Mouse (Mus musculus): Measurements from ENCODE around the gene Cx3cr1.
"Not testable (repeated sequence)": the region's sequence is repeated elsewhere in the genome, so short reads cannot be mapped to it uniquely, and the experiment has no call there.

Gene Cx3cr1

DNA sequence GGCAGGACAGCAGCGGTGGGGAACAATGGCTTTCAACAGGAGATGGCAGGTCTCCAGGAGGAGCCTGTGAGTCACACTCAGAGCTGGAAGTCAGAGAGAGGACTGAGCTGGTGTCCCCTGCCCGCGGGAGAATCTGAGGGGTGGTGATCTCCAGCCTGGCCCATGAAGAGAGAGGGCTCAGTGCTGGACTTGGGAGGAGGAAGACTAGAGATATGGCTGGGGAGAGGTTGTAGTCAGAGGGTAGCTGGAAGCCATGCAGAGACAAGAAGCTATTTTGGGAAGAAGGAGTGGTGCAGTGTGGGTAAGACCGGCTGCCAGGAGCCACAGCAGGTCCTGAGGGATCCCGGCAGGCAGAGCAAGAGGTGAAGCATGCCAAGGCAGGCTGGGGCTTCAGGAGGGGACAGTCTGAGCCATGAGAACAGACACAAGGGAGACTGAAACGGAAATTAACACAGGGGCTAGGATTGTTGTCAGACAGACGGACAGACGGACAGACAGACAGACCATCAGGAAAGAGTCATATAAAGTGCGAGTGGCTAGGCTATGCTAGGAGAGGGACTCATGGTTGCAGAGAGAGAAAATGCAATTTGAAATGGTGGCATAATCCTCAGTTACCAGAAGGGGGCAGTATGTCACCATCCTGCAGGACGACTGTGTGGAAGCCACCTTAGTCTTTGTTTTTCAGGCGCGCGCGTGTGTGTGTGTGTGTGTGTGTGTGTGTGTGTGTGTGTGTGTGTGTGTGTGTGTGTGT is 42.1 kb downstream of the Cx3cr1 start:
- no peak for DNase-seq (ENCODE audit: low spot score)

DNA sequence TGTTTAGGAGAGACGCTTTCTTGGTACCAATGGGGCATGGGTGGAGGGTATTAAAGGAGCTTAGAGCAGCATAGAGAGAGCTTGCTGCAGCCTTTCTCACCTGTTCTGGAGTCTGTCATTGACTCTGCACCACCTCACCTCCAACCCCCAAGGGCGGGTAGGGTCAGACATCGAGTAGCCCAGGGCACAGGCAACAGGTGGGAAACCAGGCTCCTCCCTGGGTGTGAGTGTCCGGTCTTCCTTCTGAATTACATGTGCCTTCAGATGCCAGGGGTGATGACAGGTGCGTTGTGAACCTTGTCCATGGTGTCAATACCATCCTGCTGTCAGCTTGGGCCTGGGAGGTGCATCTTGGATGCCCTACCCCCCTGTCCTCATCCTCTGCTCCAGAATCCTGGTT is 45.1 kb downstream of the Cx3cr1 start:
- no peak for DNase-seq (ENCODE audit: low spot score)

DNA sequence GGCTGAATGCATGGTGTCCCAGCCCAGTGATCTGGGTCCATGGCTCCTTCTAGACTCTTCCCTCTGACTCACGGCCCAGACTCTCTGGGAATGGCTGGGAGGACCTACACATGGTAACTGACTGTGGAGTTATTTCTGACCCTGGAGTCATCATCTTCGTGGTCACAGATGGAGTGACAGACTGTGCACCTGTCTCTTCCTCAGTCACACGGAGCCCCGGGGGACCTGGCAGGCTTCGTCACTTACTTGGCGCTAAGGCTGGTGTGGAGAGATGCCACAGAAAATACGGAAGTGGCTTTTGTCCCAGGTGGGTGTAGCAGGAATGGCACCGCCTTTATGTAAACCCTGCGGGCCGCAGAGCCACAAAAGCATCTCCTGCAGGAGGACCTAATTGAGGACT is 45.5 kb downstream of the Cx3cr1 start:
- DNase-seq (ENCODE audit: low spot score), result no peak

DNA sequence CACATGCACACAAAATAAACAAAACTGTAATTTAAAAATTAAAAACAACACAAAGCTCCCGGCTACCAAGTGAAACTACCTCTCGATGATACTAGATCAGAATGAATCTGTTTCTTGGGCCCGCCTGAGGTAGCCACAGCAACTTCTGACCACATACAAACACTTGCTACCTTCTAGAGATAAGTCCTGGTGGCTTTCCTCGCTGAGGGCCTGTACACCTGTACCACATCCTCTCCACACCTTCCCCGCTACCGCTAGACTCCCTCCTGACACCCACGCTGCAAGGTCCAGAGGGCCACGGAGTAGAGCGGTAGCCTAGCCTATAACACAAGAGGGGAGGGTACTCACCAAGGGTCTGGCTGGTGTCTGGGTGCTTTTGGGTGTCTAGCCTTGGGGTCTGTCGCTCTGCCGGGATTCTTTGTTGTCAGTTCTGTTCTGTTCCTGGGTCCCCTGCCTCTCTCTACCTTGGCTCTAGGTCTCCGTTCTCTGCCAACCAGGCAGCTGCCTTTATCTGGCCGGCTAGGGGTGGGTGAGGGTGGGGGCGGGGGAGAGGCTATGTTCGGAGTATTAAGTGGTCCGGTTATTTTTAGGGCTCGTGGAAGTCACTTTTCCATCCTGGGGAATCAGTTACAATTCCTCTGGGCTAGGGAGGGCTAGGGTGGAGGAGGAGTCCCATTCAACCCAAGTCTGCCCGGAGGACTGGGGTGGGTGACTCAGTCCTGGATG is 46.4 kb downstream of the Cx3cr1 start, which contains the start of gene Xirp1:
Gene Xirp1, minus strand, starts transcription at position 513 of the 726 bp plus-strand sequence.
- no peak for DNase-seq (ENCODE audit: low spot score)

DNA sequence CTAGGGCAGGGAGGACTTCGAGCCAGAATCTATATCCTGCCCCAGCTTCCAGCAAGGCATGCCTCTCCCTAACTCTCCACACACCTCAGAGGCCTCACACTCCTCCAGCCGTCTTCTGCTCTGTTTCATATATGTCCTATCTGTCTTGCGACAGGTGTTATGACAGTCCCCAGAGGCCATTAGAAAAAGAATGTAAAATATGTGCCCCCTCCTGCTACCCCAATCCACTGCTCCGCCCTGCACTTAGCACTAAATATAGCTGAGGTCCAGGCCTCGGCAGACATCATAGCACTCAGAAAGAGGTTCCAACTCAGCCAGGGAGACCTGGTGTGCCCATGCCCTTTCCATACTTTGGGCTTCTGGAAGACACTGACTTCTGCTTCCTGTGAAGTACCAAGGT is 48.5 kb downstream of the Cx3cr1 start:
- no peak for DNase-seq (ENCODE audit: low spot score)

DNA sequence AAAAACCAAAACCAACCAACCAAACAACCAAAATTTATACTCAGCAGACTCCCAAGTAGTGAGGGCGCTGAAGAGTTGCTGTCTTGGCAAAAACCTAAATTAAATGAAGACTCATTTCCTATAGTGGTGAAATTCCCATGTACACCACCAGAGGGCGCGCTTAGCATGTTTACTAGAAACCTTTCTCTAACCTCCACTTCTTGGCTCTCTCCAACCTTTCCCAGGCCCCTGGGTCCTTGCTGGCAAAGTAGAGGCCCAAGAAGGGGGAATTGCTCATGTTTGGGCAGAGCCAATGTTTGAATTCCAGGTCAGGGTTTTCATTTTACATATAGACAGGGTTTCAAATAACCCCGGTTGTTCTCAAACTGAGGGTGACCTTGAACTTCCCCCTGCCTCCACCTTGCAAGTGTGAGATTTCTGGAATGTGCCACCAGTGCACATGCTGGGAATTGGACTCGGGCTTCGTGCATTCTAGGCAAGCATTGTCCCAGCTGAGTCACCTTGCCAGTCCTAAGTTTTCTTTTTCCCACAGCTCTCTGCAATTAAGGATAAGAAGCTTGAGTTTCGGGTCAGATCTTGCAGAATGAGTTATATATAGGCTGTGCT is 49.3 kb downstream of the Cx3cr1 start:
- peak; percentile 62 for DNase-seq (ENCODE audit: low spot score)

DNA sequence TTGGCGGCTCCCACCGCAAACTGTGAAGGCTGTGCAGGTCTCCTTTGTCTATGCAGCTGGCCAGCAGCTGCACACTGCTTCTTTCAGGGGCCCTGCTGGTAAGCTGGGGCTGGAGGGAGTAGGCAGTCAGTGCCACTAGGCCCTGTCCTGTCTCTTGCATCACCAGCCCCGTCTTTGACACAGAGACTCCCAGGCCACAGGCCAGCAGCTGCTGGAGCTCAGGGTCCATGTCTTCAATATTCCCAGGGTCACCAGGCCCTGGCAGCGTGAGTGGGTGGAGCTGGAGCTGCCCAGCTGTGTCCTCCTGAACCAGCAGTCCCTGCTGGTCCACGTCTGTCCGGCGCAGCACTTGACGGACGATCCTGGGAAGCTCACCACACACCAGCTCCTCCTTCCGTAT is 52.7 kb downstream of the Cx3cr1 start:
- no peak for DNase-seq (ENCODE audit: low spot score)

DNA sequence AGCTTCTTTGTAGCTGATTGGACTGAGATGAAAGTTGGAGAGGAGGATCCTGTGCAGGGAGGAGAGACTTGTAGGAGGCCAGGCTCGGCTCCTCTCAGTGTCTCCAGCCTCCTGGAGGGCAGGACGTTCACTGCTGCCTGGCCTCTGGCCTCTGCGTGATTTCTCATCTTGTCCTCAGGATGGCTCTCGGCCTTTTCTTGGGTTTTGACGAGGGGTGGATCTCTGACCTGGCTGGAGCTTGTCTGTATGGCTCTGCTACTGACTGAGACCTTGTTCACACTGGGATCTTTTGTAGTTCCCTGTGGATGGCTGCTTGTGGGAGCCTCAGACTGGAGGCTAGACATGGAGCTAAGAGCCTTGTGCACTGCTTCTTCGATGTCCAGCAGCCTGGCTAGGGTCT is 54.9 kb downstream of the Cx3cr1 start:
- DNase-seq (ENCODE audit: low spot score), result no peak

DNA sequence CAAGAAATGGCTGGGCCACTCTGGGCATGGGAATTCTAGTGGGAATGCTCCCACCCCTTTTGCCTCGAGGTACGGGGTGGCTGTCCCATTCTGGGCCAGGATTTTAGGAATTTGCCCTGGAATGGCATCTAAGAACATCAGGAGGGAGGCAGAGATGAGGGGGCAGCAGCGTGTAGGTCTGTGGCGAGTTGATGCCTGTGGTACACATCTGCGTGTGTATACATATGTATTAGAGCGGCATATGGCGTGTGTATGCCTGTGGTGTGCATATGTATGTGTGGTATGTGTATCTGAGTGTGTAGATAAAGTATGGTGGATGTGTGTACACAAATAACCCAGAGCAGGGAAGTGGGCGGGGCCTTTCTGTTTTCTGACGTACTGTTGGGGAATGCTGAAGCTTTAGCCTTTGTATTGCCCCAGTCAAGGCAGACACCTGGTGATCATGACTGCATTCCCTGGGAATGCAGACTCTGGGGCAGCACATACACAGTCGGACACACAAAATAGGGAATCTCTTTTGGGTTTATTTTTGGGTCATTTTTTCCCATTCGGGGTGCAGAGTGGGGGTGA is 56.3 kb downstream of the Cx3cr1 start:
- DNase-seq (ENCODE audit: low spot score), result no peak

DNA sequence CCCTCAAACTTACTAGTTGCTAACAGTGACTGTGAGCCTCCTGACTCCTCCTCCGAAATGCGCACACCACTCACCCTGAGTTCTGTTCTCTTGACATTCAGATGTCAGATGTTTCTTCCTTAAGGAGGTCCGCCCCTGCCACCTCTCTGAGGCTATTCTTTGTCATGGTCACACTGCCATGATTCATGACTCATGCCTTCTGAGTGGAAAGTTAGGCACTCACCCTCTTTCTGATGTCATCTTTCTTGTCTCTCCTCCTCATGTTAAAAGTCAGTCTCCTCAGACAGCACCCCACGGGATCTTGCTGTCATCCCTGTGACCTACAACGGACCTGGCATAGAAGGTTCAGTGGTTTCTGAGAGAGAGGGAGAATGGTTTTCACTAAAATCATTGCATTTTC is 56.9 kb downstream of the Cx3cr1 start:
- DNase-seq (ENCODE audit: low spot score), result no peak

DNA sequence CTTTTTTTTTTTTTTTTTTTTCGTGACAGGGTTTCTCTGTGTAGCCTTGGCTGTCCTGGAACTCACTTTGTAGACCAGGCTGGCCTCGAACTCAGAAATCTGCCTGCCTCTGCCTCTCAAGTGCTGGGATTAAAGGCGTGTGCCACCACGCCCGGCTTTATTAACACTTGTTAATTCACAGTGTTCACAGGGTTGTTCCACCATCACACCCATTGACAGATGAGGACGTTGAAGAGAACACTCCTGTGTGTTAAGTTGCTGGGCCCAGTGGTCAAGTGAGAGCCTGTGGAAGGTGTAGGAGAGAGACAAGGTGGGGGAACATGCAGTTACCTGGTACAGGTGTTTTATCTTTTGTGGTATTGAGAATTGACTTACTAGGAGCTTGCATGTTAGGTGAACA is 57.5 kb downstream of the Cx3cr1 start:
- DNase-seq (ENCODE audit: low spot score), result not testable (repeated sequence)

DNA sequence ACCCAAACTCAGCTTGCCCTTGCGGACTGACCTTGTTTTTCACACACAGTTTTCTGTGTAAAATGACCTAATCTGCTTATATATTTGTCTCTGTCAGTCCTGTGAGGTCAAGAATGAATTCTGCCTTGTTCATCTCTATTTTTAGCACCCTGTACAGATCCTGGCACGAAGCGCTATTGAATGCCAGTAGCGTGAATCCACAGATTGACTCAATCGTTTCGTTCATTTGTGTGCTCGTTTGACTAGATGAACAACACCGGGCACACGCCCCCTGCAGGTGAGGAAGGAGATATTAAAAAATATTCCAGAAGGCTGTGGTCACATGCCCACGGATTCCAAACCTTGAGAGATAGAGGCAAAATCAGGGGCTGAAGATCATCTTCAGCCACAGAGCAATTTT is 58.1 kb downstream of the Cx3cr1 start:
- DNase-seq (ENCODE audit: low spot score), result peak; percentile 63

DNA sequence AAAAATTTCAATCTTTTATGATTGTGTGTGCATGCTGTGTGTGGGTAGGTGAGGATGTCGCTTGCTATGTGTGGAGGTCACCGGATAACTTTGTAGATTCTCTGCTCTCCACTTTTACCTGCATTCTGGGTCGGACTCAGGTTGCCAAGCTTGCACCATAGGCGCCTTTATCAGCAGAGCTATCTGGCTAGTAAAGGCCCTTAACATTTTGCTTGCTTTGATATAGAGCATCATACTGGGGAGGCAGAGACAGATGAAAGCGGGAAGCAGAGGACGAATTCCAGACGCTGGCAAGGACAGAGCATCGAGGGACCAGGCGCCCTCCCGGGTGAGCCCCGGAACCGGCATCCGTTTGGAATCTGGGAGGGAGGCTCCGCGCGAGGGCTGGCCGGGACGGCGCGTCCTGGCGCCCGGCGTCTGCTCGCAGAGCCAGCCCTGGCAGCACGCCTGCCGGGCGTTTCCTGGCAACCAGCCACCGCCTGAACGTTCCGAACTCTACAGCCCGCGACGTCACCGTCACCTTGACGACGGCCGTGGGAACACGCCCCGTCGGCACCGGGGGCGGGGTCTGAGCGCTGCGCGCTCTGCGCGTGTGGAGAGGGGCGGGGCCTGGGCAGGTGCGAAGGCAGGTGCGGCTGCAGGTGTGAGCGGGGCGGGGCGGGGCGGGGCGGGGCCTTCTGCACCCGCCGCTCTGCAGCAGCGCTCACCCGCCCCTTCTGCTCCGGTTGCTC is 58.7 kb downstream of the Cx3cr1 start:
- peak; percentile 99 for DNase-seq (ENCODE audit: low spot score)

DNA sequence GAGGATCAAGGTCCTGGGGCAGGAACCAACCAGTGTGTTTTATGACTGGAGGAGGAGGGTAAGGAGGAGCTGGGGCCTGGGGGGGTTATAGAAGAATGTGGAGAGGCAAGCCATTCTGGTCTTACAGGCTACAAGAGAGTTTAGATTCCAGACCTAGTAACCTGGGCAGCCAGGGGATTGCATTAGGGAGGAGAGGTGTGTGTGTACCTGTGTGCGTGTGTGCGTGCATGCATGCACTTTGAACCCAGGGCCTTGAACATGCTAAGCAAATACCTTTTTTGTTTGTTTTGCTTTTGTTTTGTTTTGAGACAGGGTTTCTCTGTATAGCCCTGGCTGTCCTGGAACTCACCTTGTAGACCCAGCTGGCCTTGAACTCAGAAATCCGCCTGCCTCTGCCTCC is 59.8 kb downstream of the Cx3cr1 start:
- no peak for DNase-seq (ENCODE audit: low spot score)

DNA sequence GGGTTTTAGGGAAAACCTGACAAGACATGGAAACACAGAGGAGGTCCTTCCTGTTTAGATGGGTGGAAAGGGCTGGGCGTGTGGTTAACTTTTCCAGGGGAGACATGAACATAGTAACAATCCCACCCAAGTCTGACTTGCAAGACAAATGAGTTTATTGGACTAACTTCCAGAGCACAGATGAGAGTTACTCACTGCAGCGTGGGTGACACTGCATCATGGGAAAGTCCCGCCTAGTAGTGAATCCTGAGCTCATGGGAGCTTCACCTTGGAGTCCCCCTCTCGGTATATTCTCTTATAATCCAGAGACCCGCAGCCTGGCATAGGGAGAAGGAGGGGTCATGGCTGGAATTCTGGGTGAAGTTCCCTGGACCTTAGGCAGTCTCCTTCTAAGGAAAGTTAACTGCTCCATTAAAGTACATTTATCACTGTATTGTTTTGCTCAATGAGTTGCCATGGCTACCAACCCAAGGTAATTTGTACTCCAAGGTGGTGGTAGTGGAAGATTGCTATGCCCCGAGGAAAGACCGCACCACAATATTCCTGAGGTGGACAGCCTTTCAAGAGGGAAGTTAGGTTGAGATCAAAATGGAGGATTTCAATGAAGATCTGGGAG is 60.3 kb downstream of the Cx3cr1 start:
- DNase-seq (ENCODE audit: low spot score), result no peak

DNA sequence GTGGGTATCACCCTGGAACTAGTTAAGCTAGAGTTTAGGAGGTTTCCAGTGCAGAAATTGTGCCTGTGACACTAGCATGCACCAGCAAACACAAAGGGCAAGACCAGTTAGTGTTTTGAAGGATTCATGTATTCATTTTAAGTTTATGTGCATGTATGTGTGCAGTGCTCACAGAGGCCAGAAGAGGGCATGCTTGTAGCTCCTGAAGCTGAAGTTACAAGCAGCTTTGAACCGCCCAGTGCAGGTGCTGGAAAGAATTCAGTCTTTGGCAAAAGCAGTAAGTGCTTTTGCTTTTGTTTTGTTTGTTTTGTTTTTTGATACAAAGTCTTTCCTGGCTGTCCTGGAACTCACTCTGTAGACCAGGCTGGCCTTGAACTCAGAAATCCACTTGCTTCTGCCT is 61.8 kb downstream of the Cx3cr1 start:
- no peak for DNase-seq (ENCODE audit: low spot score)

DNA sequence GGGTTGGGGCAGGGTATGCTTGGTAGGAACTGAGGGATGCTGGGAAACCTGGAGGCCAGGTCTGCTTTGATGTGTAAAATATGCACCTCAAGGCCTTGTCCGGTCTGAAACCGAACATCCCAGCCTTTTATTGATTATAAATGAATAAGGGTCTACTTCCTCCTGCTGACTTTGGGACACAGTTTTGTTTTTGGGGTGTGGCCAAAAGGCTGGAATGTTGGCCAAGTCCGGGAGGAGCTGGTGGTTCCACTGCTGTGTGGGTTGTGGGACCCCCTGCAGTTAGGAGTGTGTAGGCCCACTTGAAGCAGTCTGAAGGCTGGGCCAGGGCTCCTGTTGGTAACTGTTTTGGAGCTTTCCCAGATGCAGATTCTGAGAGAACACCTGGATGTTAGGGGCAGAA is 63.7 kb downstream of the Cx3cr1 start:
- DNase-seq (ENCODE audit: low spot score), result no peak

DNA sequence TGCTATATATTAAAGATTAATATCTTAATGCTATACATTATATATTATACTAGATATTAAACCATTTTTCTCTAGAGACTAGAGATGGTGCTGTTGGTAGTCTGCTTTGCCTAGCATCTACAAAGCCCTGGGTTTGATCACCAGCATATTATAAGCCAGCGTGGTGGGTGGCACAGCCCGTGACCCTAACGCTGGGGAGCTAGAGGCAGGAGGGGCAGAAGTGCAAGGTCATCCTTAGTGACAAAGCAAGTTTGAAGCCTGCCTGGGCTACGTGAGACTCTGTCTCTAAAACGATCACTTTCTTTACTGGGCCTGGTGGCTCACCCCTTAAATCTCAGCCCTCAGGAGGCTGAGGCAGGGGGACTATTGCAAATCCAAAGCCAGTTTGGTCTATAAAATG is 66.8 kb downstream of the Cx3cr1 start:
- DNase-seq (ENCODE audit: low spot score), result no peak

DNA sequence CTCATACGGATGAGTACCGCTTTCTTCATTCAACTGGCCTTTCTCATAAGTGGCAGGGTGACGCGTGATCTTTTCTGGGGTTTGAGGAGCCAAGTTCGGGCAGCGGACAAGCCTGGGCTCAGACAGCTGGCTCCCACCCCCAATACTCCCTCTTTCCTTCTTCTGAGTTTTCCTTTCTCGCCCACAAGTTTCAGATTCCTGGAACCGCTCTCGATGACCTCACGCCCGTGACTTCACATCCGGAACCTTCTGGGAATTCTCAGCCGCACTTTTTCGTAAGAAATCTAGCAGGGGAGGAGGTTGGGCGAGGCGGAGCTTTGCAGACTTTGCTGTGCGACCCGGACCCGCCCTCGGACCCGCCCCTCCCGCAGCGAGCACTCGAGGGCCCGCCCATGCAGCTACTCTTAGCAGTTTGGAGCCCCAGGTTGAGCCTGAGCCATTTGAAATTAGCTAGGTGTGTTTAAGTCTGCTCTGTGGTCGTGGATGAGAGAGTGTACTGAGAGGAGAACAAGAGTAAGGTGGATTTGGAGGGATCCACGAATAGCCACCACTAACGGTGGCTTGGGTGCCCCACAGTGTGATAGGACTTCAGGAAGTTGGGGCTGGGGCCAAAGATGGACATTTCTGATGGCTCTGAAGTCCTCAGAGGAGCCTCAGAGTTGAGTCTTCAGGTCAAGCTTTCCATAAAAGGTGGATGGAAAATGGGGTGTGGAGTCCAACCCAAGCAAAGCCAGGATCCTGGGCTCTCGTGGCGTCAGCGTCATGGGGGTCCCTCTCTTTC is 67.5 kb downstream of the Cx3cr1 start:
- peak; percentile 84 for DNase-seq (ENCODE audit: low spot score)

DNA sequence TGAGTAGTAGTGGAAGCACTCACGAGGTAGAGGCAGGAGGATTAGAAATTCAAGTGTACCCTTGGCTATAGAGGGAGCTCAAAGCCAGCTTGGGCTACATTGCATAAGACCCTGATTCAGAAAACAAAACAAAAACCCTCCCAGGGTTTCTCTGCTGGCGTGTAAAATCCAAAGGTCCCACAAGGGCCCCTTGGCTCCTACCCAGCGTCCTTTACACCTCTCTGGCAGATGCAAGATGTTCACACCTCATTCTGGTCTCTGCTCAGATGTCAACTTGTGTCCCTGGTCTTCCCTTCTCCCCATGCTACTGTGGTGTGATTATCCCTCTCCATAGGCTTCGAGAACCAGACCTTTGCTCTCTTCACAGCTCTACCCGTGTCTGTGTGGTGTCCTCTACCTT is 68.9 kb downstream of the Cx3cr1 start:
- DNase-seq (ENCODE audit: low spot score), result no peak

DNA sequence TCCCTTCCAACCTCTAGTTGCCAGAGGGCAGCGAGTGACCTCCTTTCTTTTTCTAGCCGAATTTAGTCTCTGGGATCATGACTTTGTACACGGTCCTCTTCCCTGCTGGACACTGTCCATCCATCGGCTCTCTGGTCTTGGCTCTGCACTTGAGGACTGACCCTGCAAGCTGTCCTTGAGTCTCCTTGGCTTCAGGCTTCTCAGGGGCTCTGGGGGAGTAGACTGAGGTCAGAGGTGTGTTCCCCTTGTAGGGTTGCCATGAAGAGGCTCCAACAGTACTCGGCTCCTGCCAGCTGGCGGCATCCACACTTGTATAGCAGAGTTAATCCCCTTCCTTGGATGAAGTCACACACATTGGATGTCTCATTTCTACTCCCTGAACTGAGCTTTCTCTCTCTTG is 70.0 kb downstream of the Cx3cr1 start:
- no peak for DNase-seq (ENCODE audit: low spot score)
